Mouse (Mus musculus) CH12.LX (cell line): ENCODE data around the gene Gm20431. TPM values are rescaled to one million over a fixed set of nuclear protein-coding genes. Genes with fewer than 3 reads are reported as not detected.

Experiments
- DNase-seq: peaks from one replicate; pipeline ENCODE4 v3.0.0-alpha.2; 2013; ENCODE audit errors: extremely low read depth
- H3K27ac ChIP-seq: 2 replicates; pipeline ENCODE4 v1.5.1; 2012; ENCODE audit warnings: low read depth, mild to moderate bottlenecking, control low read depth, moderate library complexity; ENCODE audit not compliant: insufficient read depth
- H3K27me3 ChIP-seq: replicated peaks from 2 replicates; pipeline ENCODE3; 2012; ENCODE audit warnings: inconsistent platforms
- H3K36me3 ChIP-seq, 2 experiments: replicated peaks in 1 of 2; 2 replicates each; pipeline versions ENCODE3 to v1.6.1; 2012; ENCODE audit warnings: inconsistent platforms in 1 of 2, low read length in 1 of 2, mild to moderate bottlenecking in 1 of 2, mixed read lengths in 1 of 2, moderate library complexity in 1 of 2; ENCODE audit not compliant: control insufficient read depth in 1 of 2, insufficient read depth in 1 of 2
- H3K4me1 ChIP-seq, 2 experiments: 2 replicates each; pipeline ENCODE4 v1.6.1; 2012; ENCODE audit warnings: inconsistent platforms in 1 of 2, moderate library complexity in 1 of 2; ENCODE audit not compliant: insufficient read depth in 2 of 2, control insufficient read depth in 1 of 2
- H3K4me2 ChIP-seq: 2 replicates; pipeline ENCODE4 v1.6.1; 2012; ENCODE audit warnings: low read depth, mild to moderate bottlenecking, control low read depth; ENCODE audit not compliant: poor library complexity, insufficient read depth, severe bottlenecking
- H3K4me3 ChIP-seq, 3 experiments: fragments of 150-350 bp in 1 of 3; sonication (generic) in 1 of 3; replicated peaks in 1 of 3; 2 replicates each; pipeline versions ENCODE3 to v1.5.1; 2011 to 2012; ENCODE audit warnings: low read depth in 2 of 3, low read length in 2 of 3, mild to moderate bottlenecking in 2 of 3, moderate library complexity in 2 of 3, control low read depth in 1 of 3, improper control_type of control experiment in 1 of 3, inconsistent platforms in 1 of 3, mixed read lengths in 1 of 3; ENCODE audit not compliant: poor library complexity in 1 of 3
- H3K79me2 ChIP-seq: replicated peaks from 2 replicates; pipeline ENCODE4 v1.6.1; 2012; ENCODE audit warnings: mild to moderate bottlenecking, moderate library complexity; ENCODE audit not compliant: control insufficient read depth, poor library complexity, insufficient read depth, severe bottlenecking; ENCODE audit errors: extremely low read depth
- H3K9ac ChIP-seq: 2 replicates; pipeline ENCODE4 v1.6.1; 2012; ENCODE audit warnings: low read depth, mild to moderate bottlenecking, control low read depth, moderate library complexity; ENCODE audit not compliant: insufficient read depth
- H3K9me3 ChIP-seq: replicated peaks from 2 replicates; pipeline ENCODE3; 2012; ENCODE audit warnings: low read length, inconsistent platforms, mixed read lengths
- CHD2 ChIP-seq: IDR thresholded peaks from 2 replicates; pipeline ENCODE4 v1.6.1; 2011; ENCODE audit warnings: low read length, improper control_type of control experiment
- E2F4 ChIP-seq: IDR thresholded peaks from 2 replicates; pipeline ENCODE4 v1.6.1; 2011; ENCODE audit warnings: low read depth, low read length, improper control_type of control experiment; ENCODE audit not compliant: insufficient replicate concordance
- ELF1 ChIP-seq: IDR thresholded peaks from 2 replicates; pipeline ENCODE4 v1.6.1; 2014; ENCODE audit warnings: low read depth, mild to moderate bottlenecking, inconsistent platforms, low read length, improper control_type of control experiment
- ETS1 ChIP-seq: conservative IDR thresholded peaks from 2 replicates; pipeline ENCODE4 v1.6.1; 2012; ENCODE audit warnings: low read depth, mild to moderate bottlenecking, inconsistent platforms, low read length, improper control_type of control experiment, moderate library complexity
- JUND ChIP-seq: conservative IDR thresholded peaks from 2 replicates; pipeline ENCODE4 v1.6.1; 2011; ENCODE audit warnings: low read depth, low read length, improper control_type of control experiment
- MAFK ChIP-seq: IDR thresholded peaks from 2 replicates; pipeline ENCODE4 v1.6.1; 2011; ENCODE audit warnings: low read length, improper control_type of control experiment; ENCODE audit not compliant: insufficient replicate concordance
- MAX ChIP-seq: IDR thresholded peaks from 2 replicates; pipeline ENCODE4 v1.6.1; 2011; ENCODE audit warnings: low read length, improper control_type of control experiment
- MAZ ChIP-seq: IDR thresholded peaks from 2 replicates; pipeline ENCODE4 v1.6.1; 2012; ENCODE audit warnings: low read depth, mild to moderate bottlenecking, inconsistent platforms, low read length, improper control_type of control experiment, moderate library complexity
- MEF2A ChIP-seq: IDR thresholded peaks from 2 replicates; pipeline ENCODE4 v1.6.1; 2014; ENCODE audit warnings: low read depth, mild to moderate bottlenecking, inconsistent platforms, low read length, improper control_type of control experiment, borderline replicate concordance
- POLR2AphosphoS2 ChIP-seq: IDR thresholded peaks from 2 replicates; pipeline ENCODE4 v1.6.1; 2011; ENCODE audit warnings: low read depth, low read length, improper control_type of control experiment
- RAD21 ChIP-seq: IDR thresholded peaks from 2 replicates; pipeline ENCODE4 v1.6.1; 2011; ENCODE audit warnings: low read depth, mild to moderate bottlenecking, low read length, improper control_type of control experiment, moderate library complexity
- SIN3A ChIP-seq: IDR thresholded peaks from 2 replicates; pipeline ENCODE4 v1.6.1; 2012; ENCODE audit warnings: low read length, improper control_type of control experiment, inconsistent platforms
- TCF12 ChIP-seq: IDR thresholded peaks from 2 replicates; pipeline ENCODE4 v1.6.1; 2014; ENCODE audit warnings: low read depth, mild to moderate bottlenecking, inconsistent platforms, low read length, improper control_type of control experiment
- UBTF ChIP-seq: IDR thresholded peaks from 2 replicates; pipeline ENCODE4 v1.6.1; 2012; ENCODE audit warnings: low read depth, mild to moderate bottlenecking, inconsistent platforms, low read length, improper control_type of control experiment, moderate library complexity
- USF1 ChIP-seq: IDR thresholded peaks from 2 replicates; pipeline ENCODE4 v1.6.1; 2014; ENCODE audit warnings: low read depth, mild to moderate bottlenecking, inconsistent platforms, low read length, improper control_type of control experiment
- USF2 ChIP-seq: conservative IDR thresholded peaks from 2 replicates; pipeline ENCODE4 v1.6.1; 2011; ENCODE audit warnings: low read depth, low read length, improper control_type of control experiment
- ZC3H11A ChIP-seq: IDR thresholded peaks from 2 replicates; pipeline ENCODE4 v1.6.1; 2012; ENCODE audit warnings: low read depth, mild to moderate bottlenecking, inconsistent platforms, low read length, improper control_type of control experiment
- ZNF384 ChIP-seq: IDR thresholded peaks from 2 replicates; pipeline ENCODE4 v1.6.1; 2012; ENCODE audit warnings: low read depth, low read length, improper control_type of control experiment, inconsistent platforms
- dilution Hi-C: fragments of 300-500 bp; cut with MboI; formaldehyde crosslinking; loops from 2 replicates; pipeline ENCODE4 v1.14.3; 2020; ENCODE audit warnings: low sequenced_read_pairs; ENCODE audit not compliant: extremely low pct_unique_long_range_greater_than_20kb, extremely low pct_ligation_motif_present
- in situ Hi-C: fragments of 300-500 bp; cut with MboI; formaldehyde crosslinking; loops from 3 replicates; pipeline ENCODE4 v1.14.3; 2019; ENCODE audit warnings: low sequenced_read_pairs, low pct_ligation_motif_present, low pct_unique_long_range_greater_than_20kb, mixed read lengths
- polyA plus RNA-seq: library from polyadenylated mRNA; unstranded; fragments of >175 nt; gene quantifications from 2 replicates; pipeline ENCODE4 v1.2.1, GENCODE M21; 2012; ENCODE audit warnings: low read depth; ENCODE audit not compliant: insufficient read length
- total RNA-seq, 2 experiments: library from RNA; depleted of rRNA; stranded (reverse); fragments of 300-350 nt in 1 of 2; fragments of >200 nt in 1 of 2; gene quantifications; 2 replicates each; pipeline ENCODE4 v1.2.3; 2012 to 2014

Gene Gm20431
- total and polyA plus RNA-seq, 3 experiments: 2.4 to 15.0 TPM; not detected in 1

DNA sequence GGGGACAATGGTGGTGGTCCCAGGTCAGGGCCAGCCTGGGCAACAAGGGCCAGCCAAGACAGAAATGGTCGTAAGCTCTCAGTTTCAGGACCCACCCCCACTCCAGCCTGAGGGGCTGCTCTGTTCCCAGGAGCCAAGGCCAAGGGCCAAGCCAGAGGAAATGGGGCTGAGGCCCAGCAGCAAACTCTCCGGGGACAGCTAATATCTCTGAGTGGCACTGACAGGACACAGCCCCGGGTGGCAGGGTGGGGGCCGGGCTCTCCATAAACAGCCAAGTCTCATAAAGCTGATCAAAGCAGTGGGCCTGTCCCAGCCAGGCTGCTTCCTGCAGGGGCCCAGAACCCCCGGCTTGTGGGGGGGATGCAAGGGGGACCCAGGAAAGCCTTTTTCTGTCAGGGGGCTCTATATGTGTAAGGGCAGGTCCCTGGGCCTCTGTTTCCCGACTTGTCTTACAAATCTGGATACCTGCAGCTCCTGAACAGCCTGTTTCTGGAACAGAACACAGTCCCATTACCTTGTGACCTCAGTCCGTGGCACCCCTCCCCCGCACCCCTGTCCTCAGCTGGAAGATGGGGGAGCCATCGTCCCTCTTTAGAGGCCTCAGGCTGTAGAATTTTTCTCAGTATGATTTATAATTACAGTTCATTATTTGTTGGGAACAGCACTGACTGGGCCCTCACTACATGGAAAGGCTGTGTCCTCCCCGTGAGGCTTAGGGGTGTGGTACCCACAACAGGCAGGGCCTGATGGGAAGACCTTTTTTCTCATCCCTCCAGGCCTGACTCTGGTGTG lies 77.9 kb downstream of the Gm20431 start:
- TF ChIP-seq CHD2: 0 out of 2 replicates have a peak, but pooled peaks have one; percentile 22
- no peak for TF ChIP-seq MAX
- no peak overlapping the region for H3K4me3 ChIP-seq
- H3K4me1 ChIP-seq: peaks cover 30 to 73% of the 10 kb centered on the region in 2 experiments
- in situ Hi-C loops (no loop called here), dilution Hi-C loops (no loop called here)
- H3K9ac ChIP-seq: no peak overlapping the region
- H3K9me3 ChIP-seq: peaks cover 2% of the 10 kb centered on the region
- DNase-seq: no peak
- no peak overlapping the region for H3K4me2 ChIP-seq
- peaks cover 4 to 37% of the 10 kb centered on the region in 2 experiments for H3K36me3 ChIP-seq
- no peaks in the 10 kb centered on the region for H3K79me2 ChIP-seq
- no peaks in the 10 kb centered on the region for H3K27me3 ChIP-seq
- no peak overlapping the region for H3K27ac ChIP-seq

DNA sequence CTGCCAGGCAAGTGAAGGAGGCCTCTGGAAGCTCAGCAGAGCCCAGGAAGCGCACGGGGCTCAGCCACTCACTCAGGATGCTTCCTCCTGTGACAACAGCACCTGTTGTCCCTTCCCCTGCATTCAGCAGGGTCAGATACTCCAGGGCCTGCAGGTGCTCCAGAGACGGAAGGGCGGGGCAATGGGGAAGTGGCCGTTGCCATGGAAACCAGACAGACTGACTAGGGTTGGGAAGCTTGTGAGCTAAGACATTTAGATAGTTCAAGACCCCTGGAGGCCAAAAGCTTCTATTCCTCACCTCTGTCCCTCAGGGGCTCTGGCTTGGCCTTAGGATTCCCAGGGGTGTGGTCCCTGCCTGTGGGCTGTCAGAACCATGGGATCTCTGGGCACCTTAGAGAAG lies 82.8 kb downstream of the Gm20431 start:
- no peaks in the 10 kb centered on the region for H3K9me3 ChIP-seq
- no peak overlapping the region for H3K4me3 ChIP-seq
- H3K36me3 ChIP-seq: peaks cover 21 to 65% of the 10 kb centered on the region in 2 experiments
- dilution Hi-C loops: no loop called here
- in situ Hi-C loops: no loop called here
- DNase-seq: peak; percentile 72
- H3K27me3 ChIP-seq: no peaks in the 10 kb centered on the region
- H3K4me2 ChIP-seq: no peak overlapping the region
- no peaks in the 10 kb centered on the region for H3K79me2 ChIP-seq
- H3K27ac ChIP-seq: no peak overlapping the region
- TF ChIP-seq POLR2AphosphoS2 (no peak), SIN3A (no peak)
- H3K4me1 ChIP-seq: peaks cover 22 to 61% of the 10 kb centered on the region in 2 experiments
- no peak overlapping the region for H3K9ac ChIP-seq

DNA sequence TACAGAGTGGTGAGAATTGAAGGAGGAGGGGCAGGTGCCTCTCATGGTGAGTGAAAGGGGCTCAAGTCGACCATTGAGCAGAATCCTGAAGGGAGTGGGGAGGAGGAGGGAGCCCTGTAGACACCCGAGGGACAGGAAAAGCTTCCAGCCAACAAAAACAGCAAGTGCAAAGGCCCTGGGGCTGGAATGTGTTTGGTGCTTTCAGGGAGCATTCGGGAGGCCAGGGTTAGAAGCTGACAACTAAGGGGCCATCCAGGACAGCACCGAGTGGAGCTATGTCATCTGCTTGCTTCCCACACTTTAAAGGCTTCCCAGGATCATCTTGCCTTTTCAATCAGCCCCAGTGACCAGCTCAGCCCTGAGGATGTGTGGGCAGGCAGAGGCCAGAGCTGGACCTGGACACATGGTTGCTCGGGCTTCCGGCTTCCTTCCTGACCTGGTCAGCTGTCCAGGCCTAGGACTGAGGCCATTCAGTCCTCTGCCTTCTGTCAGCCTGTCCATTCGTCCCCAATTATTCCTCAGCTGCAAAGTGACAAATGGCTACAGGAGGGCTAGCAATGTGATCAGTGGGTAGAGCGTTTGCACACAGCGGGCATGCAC lies 84.0 kb downstream of the Gm20431 start:
- dilution Hi-C loops: no loop called here
- no peak overlapping the region for H3K4me2 ChIP-seq
- H3K79me2 ChIP-seq: no peaks in the 10 kb centered on the region
- H3K27ac ChIP-seq: no peak overlapping the region
- no peaks in the 10 kb centered on the region for H3K27me3 ChIP-seq
- no peak overlapping the region for H3K4me3 ChIP-seq
- peaks cover 19 to 65% of the 10 kb centered on the region in 2 experiments for H3K36me3 ChIP-seq
- H3K9me3 ChIP-seq: no peaks in the 10 kb centered on the region
- no peak for DNase-seq
- no peak for TF ChIP-seq TCF12
- TF ChIP-seq ZC3H11A: no peak
- TF ChIP-seq JUND: no peak
- TF ChIP-seq ELF1: no peak
- no peak for TF ChIP-seq ETS1
- no peak for TF ChIP-seq USF1
- no peak for TF ChIP-seq CHD2
- no peak for TF ChIP-seq MAZ
- no peak for TF ChIP-seq RAD21
- TF ChIP-seq ZNF384: no peak
- no peak for TF ChIP-seq MAFK
- TF ChIP-seq E2F4: no peak
- no peak for TF ChIP-seq POLR2AphosphoS2
- TF ChIP-seq USF2: no peak
- TF ChIP-seq UBTF: no peak
- TF ChIP-seq MAX: no peak
- TF ChIP-seq MEF2A: no peak
- TF ChIP-seq, all 38 proteins: peak for 0
- in situ Hi-C loops: no loop called here
- Histone ChIP-seq H3K4me1 (peaks cover 12 to 55% of the 10 kb centered on the region in 2 experiments), H3K9ac (no peak overlapping the region)
